Mouse (Mus musculus) bone marrow macrophage, adult 2 months (primary cell): ENCODE results near the gene Actrt3.

ENCODE experiments used
- CTCF ChIP-seq: IDR thresholded peaks from 2 replicates; pipeline ENCODE4 v1.5.1; 2012; ENCODE audit warnings: low read depth, mild to moderate bottlenecking, low read length, moderate library complexity
- POLR2A ChIP-seq: IDR thresholded peaks from 2 replicates; pipeline ENCODE4 v1.6.1; 2012; ENCODE audit warnings: mild to moderate bottlenecking, low read depth, low read length, borderline replicate concordance

DNA sequence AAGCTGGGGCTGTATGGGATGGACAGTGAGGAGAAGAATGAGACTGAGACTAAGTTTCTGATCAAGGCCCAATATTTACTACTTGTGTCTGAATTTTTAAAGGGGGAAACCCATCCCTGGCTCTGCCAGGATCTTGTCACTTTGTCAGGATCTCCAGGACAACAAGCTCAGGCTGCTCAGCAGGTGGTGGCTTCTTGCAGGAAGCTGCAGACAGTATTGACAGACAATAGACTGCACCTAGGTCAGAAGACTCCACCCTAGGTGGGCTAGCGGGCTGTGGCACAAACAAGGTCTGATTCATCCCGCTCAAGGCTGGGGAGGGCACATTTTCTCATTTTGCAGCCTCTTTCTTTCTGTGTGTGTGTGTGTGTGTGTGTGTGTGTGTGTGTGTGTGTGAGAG lies 26.2 kb downstream of the Actrt3 start:
- TF ChIP-seq POLR2A (no peak), CTCF (no peak)
